Mouse (Mus musculus) ES-Bruce4 (cell line): ENCODE results near the gene B4galnt2.

Source experiments
- CTCF ChIP-seq: IDR thresholded peaks from one replicate; pipeline ENCODE4 v1.8.1; 2011; ENCODE audit warnings: low read depth, low read length
- EP300 ChIP-seq: IDR thresholded peaks from 2 replicates; pipeline ENCODE4 v1.6.1; 2011; ENCODE audit warnings: low read depth, low read length; ENCODE audit not compliant: insufficient read depth
- POLR2A ChIP-seq: IDR thresholded peaks from one replicate; pipeline ENCODE4 v1.8.1; 2011; ENCODE audit warnings: low read length; ENCODE audit not compliant: insufficient read depth

DNA sequence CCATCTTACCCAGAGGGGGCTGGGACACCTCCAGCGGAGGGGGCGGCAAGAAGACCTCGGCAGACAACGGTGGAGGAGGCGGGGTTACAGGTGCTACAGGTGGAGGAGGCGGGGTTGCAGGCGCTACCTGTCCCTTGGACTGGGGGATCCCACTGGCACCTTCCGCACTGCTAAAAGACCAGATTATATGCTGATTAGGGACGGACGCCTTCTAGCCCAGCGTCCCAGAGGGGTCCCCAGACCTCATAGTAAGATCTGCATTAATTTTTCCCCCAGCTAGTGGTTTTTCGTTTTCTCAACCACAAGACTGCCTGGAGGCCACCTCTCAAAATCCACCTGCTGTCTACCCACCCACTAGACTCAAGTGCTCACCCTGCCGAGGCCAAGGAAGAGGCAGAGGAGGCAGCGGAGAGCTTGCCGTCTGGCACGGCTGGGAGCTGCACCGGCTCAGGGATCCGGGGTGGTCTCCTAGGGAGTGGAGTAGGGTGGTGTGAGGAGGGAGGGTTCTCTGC, 81.0 kb downstream of the B4galnt2 start:
- TF ChIP-seq POLR2A (no peak), EP300 (no peak), CTCF (no peak)
